Mouse (Mus musculus) fat pad, adult 2 months (tissue): ENCODE results near the gene Tusc2.
A peak's percentile ranks its signal among the peaks of the same experiment; 100 is the strongest.

Experiments
- DNase-seq: peaks from one replicate; pipeline ENCODE4 v3.0.0-alpha.2; 2011; ENCODE audit warnings: low read depth, low spot score; ENCODE audit errors: extremely low read depth

The Tusc2 gene

DNA sequence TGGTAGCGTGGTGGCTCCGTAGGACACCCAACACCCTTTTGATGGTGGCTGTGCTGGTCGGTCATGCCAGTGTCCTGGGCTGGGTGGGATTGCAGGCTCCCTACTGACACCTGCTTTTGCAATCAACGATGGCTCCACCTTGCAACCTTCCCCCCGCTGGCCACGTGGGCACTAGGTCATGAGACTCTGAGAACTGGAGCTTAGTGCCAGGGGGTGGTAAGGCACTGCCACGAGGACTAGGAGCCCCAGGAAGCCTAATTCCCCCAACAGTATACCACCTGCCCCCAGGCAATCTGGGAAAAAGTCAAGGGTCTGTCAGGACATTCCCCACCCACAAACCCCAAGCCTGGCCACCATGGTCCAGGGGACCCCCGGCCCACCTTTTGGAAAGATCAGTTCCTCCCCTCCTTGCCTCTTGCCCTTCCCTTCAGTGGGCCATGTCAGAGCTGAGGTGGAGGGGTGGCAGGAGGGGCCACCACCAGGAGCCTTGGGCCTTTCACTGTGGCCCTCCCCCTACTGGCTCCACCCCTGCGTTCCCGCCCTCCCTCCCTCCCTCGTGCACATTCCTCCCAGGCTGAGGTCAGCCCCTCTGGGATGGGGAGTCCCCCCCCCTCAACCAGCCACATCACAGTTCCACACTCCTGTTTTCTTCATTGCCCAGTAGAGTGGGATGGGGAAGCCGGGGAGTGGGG is 45.8 kb downstream of the Tusc2 start, which contains the start of gene Sema3b:
Gene Sema3b, minus strand, starts transcription at position 489 of the 692 bp plus-strand sequence.
- DNase-seq = no peak

DNA sequence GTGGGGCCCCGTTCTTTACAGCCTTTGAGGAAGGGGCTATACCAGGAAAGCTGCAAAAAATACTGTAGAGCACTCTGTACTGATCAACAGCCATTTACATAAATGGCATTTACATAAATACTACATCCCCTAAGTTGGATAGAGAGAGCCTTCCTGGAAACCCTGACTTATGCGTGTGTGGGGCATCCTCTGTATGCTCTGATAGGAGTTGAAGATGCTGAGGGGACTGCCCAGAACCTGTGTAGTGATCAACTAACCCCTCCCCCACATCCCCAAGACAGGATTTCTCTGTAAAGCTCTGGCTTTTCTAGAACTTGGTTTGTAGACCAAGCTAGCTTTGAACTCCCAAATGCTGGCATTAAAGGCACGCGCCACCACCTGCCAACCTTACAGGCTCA is 46.4 kb downstream of the Tusc2 start:
- no peak for DNase-seq

DNA sequence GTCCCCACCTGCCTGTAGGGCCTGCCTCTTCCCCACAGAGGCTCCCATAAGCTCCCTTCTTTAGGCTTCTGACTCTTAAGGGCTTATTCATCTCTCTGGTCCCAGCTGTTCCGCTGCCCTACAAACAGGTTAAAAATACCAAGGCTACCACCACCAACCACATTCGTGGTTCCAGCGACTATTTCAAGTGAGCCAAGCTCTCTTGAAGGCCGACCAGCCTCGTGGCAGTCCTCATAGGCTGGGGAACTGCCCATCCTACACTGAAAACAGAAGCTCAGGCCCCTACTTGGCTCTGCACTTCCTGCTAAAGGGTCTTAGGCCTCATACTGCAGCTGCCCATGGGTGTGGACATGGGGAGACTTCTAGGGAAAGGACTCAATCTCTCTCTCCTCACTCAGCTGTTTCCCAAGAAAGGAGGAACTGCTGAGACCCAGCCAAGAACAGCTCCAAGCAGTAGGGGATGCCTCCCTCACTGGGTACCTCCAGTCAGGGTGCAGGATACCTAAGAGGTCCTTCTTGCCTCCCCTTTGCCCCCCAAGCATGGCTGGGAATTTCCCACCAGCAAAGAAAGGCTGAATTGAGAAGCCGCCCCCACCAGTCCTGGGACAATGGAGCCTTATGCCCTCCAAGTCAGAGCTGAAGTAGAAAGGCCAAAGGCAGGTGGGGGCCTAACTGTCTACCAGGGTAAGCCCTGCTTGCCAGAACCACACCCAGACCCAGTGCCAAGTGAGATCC is 48.6 kb downstream of the Tusc2 start:
- DNase-seq = no peak

DNA sequence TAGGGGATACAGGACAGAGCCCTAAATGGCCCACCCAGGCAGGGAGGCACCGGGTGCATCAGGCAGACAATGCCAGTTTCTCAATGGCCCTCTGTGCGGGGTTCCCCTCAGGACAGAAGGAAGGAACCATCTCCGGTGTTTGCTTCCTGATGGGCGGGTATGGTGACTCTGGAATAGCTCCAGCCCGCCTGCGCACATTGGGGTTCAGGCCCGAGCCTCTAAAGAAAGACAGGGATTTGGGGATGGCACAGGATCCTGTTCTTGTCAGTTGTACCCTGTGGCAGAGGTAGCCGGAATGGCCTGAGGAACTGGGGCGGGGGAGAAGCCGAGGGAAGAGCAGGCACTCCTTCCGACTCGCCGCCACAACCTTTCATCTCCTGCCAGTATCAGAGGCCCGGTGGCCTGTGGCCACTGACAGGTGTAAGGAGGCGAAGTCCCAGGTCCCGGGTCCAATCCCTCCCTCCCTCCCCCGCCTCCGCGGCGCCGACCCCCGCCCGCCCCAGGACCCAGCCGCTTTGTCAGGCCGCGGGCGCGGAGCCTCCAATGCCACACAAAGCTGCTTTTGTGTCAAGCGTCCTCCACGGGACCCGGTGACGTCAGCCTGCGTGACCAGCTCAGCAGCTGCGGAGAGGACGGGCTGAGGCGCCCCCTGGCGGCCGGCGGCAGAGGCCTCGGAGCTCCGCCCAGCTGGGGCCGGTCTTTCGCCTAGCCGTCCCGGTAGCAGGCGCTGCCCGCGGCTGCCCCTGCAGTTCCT is 49.3 kb downstream of the Tusc2 start:
- DNase-seq = peak; percentile 49

DNA sequence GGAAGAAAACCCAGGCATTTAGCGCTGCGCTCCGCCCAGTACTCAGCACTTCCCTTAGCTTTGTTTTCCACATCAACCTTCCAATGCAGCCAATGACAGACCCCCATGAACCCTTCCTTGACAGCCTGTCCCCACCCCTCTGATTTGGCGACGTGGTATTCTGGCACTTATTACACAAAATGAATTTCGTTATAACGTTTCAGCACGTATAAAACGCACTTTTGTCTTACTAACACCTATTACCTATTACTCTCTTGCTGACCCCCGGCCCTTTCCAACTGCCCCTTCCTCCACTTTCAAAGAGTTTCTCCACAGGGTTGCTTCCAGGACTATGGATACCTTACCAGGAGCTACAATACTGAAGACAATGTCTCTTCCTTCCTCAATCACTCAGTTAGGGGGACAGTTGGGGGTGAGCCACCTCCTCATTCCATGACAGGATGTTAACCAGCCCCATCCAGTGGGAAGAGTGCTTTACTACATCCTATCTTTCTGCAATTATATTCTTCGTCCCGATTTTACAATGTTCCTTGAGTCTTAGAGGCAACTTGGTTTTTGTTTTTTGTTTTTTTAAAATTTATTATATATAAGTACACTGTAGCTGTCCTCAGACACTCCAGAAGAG is 50.0 kb downstream of the Tusc2 start:
- DNase-seq = no peak

DNA sequence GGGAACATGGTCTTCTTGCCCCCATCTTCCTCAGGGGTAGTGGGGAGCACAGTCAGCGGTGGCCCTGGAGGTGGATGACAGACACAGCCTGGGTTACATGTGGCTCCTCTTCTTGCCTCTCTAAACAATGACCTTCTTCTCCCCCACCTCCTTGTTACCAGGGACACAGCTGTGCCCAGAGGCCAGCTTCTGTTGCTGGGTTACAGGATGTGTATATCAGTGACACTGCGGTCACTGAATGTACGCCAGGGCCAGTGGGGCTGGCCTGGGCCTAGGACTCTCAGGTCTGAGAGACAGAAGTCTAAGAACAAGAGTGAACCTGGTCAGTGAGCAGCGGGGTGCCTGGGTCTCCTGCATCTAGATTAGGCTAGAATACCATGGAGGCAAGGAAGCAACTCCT is 52.0 kb downstream of the Tusc2 start:
- no peak for DNase-seq
